Mouse (Mus musculus) kidney, adult 10 weeks (tissue): ENCODE results near the gene Uba2. TPM values are rescaled to one million over a fixed set of nuclear protein-coding genes. Genes with fewer than 3 reads are reported as not detected.

Source experiments
- polyA plus RNA-seq: library from polyadenylated mRNA; stranded (reverse); fragments of 350-450 nt; fragmentation: Illumina TruSeq; extraction: RNeasy Lipid Tissue Mini Kit (QIAGEN cat#74804); gene quantifications from one replicate; pipeline ENCODE4 v1.2.3, GENCODE M21; 2014; ENCODE audit warnings: low read depth, low replicate concordance

Gene Uba2
- 60.7 TPM for polyA plus RNA-seq

GRCm38 (mm10) chr7:34169454-34169853 is at the start of gene Uba2:
Gene Uba2 (minus strand): TSS chr7:34169599.

GRCm38 (mm10) chr7:34196132-34197128 is 27.0 kb upstream of the Uba2 start, which contains the start of gene Pdcd2l:
Gene Pdcd2l (minus strand): TSS chr7:34196661.

GRCm38 (mm10) chr7:34133117-34133762 is 36.2 kb downstream of the Uba2 start, which contains the start of gene Wtip:
Gene Wtip (minus strand): TSS chr7:34133268.

DNA sequence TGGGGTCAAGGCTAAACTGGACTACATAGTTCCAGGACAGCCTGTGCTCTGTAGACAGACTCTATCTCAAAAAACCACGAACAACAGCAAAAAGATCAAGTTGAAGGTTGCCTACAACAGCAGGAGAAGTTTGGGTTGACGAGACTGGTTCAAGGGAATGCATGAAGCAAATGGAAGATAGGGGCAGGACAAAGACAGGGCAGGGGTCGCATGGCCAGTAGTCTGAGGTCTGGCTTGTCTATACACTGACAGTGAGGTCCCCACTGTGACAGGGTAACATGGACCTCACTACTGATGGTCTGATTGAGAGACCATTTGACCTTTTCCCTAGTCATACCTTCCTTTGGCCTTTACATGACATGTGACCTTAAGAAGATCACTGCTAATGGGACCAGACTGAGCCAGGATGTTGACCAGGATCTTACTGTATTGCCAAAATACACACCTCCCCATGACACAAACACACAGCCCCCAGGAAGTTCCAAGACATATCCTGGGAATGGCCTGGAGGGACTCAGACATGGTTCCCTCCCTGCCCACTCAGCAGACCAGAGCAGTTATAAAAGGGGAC is 74.4 kb downstream of the Uba2 start, which contains the start of gene Scgb1b30:
Gene Scgb1b30 (plus strand): TSS at position 521 of the 571 bp plus-strand sequence.

Other genes with a start within 250 kb of the Uba2 start
- not detected for gene Scgb2b26, start 224.6 kb downstream of the Uba2 start, polyA plus RNA-seq
- gene Scgb2b27, start 155.7 kb downstream of the Uba2 start, polyA plus RNA-seq = not detected
- not detected for gene Scgb1b27, start 148.1 kb downstream of the Uba2 start, polyA plus RNA-seq
- gene Scgb1b30, start 74.2 kb downstream of the Uba2 start, polyA plus RNA-seq = not detected
- gene Wtip, start 36.3 kb downstream of the Uba2 start, polyA plus RNA-seq = 0.53 TPM
- gene Pdcd2l, start 27.1 kb upstream of the Uba2 start, polyA plus RNA-seq = 3.2 TPM
- gene Gpi1, start 60.7 kb upstream of the Uba2 start, polyA plus RNA-seq = 39.9 TPM
- gene Gm6096, start 81.4 kb upstream of the Uba2 start, polyA plus RNA-seq = not detected
- gene 4931406P16Rik, start 144.0 kb upstream of the Uba2 start, polyA plus RNA-seq = 47.0 TPM
- gene Lsm14a, start 223.7 kb upstream of the Uba2 start, polyA plus RNA-seq = 114 TPM